Mouse (Mus musculus) ovary, adult 2 months (tissue): ENCODE data around the gene Ilk. TPM values are rescaled to one million over a fixed set of nuclear protein-coding genes. Genes with fewer than 3 reads are reported as not detected.

Experiments
- polyA plus RNA-seq: library from polyadenylated mRNA; depleted of rRNA; stranded (reverse); fragments of >200 nt; gene quantifications from 2 replicates; pipeline ENCODE4 v1.2.3, GENCODE M21; 2012; rRNA removed

Gene Ilk
- 257 and 273 TPM in 2 replicates for polyA plus RNA-seq

DNA sequence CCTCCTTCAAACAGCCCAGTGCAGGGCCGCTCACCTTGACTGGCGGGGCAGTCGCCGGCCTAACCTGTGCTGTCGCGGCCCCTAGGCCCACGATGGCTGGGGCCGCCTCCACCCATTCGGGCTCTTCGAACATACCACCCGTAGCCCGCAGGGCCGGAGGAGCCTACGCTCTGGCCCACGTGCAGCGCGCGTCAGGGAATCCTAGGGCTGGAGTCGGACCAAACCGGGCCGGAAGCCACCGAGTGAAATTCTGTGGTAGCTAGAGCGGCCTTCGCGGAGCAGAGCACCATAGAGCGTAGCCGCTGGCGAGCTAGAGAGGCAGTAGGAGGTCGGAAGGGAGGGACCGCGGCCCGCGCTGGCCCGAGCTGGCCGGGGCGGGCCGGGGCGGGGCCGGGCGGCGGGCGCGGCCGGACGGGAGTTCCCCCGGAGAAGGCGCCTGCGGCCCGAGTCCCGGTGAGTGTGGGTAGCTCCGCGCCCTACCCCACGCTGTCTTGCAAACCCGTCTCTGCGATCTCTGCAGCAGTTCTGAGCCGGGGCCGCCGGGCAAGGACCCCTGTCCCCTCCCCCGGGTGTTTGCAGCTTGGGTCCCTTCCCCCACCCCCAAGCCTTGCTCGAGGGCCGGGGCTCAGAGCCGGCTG lies at the start of gene Ilk:
Gene Ilk, plus strand, starts transcription at position 329 of the 638 bp plus-strand sequence.

DNA sequence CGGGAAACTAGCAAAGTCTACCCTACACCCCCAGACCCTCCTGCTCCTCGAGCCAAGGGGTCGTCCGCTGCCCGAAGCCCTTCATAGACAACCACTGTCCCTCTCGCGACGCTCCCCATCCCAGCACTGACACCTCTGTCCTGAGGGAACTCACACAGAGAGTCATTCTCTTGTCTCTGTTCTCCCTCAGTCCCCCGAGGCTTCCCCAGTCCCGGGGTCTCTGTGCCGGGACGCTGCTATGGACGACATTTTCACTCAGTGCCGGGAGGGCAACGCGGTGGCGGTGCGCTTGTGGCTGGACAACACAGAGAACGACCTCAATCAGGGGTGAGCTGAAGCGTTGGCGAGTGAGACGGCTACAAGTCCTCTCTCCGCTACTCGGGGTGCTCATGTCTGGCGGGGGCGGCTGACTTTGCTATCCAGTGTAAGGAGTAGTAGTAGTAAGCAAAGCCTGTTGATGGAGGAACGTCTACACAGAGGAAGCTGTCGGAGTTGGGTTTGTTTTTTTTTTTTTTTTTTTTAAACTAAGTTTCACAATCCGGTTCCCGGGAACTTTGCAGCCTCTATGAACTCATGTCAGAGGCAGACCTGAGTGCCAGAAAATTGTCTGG lies 624 bp downstream of the Ilk start, which contains the start of gene Rrp8:
Gene Rrp8, minus strand, starts transcription at position 475 of the 611 bp plus-strand sequence.

DNA sequence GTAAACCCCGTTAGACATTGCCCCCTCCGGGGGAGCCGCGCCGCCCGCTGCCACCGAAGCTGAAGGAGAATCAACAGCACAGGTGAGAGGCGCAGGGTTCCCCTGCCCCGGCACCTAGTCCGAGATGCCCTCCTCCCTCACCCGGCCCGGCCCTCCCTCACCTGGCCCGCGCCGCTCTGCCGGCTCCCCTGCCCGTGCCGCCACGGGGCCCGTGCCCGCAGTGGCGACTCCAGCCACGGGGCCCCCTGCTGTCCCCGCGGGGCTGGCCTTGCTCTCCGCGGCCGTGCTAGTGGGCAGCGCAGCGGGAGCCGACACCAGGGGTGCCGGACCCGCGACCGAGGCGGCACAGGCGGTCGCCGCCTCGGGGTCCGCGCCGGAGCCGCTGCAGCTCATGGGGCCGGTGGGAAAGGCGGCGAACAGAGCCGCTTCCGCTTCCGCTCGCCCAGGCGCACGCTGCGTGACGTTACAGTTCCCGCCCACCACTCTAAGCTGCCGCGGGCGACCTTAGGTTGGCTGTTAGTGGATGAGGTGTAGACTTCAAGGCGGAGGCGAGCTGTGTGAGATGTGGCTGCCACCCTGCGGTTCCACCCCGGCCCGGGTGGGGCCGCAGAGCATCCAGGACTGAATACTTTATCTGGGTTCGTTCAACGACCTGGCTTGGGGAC lies 7.7 kb downstream of the Ilk start, which contains the start of gene Taf10:
Gene Taf10, minus strand, starts transcription at position 436 of the 665 bp plus-strand sequence.

DNA sequence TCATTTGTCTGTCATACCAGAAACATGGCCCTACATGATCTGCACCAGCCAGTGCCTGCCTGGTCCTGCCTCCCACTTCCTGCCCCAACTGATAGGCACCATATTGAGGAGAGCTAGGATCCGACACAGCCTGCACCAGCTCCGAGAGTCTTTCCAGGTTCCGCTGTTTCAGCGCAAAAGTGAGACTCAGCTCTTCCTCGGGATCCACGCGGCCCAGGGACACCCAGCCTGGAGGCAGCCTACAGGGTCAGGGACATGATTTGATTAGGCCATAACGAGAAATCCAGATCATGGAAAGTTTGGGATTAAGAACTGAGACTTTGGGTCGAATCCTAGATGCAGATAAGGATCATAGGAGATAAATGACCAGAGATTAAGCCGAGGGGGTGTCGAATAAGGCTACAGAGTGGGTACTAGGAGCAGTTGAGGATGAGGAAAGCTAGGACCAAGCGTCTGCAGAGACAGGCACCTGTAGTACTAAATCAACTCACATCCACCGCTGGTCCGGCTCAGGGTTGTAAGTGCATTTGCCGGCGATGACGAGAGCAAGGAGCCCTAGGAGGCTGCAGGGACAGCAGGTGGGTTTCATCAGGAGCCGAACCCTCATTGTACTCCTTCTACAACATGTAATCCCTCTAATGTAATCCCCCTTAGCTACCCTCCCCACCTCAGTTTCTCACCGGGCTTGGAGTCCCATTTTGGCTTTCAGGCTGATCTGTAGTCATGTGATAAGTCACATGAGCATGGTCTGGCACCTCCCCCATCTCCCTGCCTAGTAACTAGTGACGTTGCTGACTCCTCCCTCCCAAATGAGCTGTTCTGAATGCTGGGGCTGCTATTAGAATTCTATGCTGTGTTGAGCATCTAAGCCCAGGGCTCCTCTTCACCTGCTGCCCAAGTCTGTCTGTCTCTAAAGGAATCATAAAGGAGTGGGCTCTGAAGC lies 15.4 kb downstream of the Ilk start, which contains the start of gene Tpp1:
Gene Tpp1, minus strand, starts transcription at position 745 of the 943 bp plus-strand sequence.

DNA sequence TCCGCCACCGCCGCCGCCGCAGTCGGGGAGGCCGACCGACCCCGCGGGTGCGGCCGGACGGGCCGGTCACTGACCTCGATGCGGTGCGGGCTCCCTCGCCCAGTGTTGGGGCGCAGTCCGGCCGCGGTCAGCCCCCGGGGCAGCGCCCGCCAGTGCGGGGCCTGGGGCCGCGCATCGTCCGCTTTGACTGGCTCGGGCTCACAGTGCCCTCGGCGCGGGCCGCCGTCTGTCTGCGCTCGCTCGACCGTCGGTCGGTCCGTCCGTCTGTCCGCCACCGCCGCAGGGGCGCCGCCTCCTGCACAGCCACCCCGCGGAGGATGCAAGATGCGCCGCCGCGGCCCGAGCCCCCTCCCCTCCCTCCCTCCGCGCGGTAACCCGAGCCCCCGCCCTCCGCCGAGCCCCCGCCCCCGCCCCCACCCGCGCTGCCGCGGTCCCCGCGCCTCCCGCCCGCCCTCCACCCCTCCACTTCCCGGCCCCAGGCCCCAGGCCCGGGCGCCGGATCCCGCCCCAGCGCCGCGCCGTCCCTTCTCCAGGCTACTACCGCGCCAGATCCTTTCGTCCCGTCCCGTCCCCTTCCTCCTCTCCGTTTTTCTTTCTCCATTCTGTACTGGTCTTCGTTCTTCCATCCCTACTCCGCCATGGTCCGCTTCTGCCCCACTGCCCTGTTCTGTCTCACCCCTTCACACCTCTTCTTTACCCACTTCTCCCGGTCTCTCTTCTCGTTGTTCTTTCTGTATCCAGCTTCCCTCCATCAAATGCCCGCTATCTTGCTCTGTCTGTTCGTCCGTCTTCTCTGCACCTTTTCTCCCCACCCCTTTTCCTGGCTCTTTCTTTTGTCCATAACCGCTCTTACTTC lies 51.1 kb downstream of the Ilk start, which contains the start of gene Dchs1:
Gene Dchs1, minus strand, starts transcription at position 370 of the 856 bp plus-strand sequence.

Other genes with a start within 250 kb of the Ilk start
- gene Smpd1, start 182.2 kb upstream of the Ilk start, polyA plus RNA-seq, result 46.2 and 47.8 TPM in 2 replicates
- 67.2 and 74.9 TPM in 2 replicates for gene Apbb1, start 154.9 kb upstream of the Ilk start, polyA plus RNA-seq
- gene Hpx, start 136.5 kb upstream of the Ilk start, polyA plus RNA-seq, result 1.8 and 5.5 TPM in 2 replicates
- gene Trim3, start 103.0 kb upstream of the Ilk start, polyA plus RNA-seq, result 78.9 and 79.5 TPM in 2 replicates
- gene Timm10b, start 96.5 kb upstream of the Ilk start, polyA plus RNA-seq, result 127 and 182 TPM in 2 replicates
- 101 and 109 TPM in 2 replicates for gene Arfip2, start 96.2 kb upstream of the Ilk start, polyA plus RNA-seq
- gene Gm45799, start 96.0 kb upstream of the Ilk start, polyA plus RNA-seq, result 312 and 349 TPM in 2 replicates
- 3.2 and 3.6 TPM in 2 replicates for gene Dnhd1, start 85.8 kb upstream of the Ilk start, polyA plus RNA-seq
- 13.0 and 13.6 TPM in 2 replicates for gene Rrp8, start 793 bp downstream of the Ilk start, polyA plus RNA-seq
- 682 and 827 TPM in 2 replicates for gene Taf10, start 7.8 kb downstream of the Ilk start, polyA plus RNA-seq
- gene Tpp1, start 15.6 kb downstream of the Ilk start, polyA plus RNA-seq, result 138 and 205 TPM in 2 replicates
- gene Dchs1, start 51.1 kb downstream of the Ilk start, polyA plus RNA-seq, result 28.5 and 33.8 TPM in 2 replicates
- 357 and 435 TPM in 2 replicates for gene Mrpl17, start 74.5 kb downstream of the Ilk start, polyA plus RNA-seq
- 1.8 and 2.7 TPM in 2 replicates for gene Gm4070, start 217.4 kb downstream of the Ilk start, polyA plus RNA-seq